Mouse (Mus musculus): Measurements from ENCODE around the gene Bms1.

DNA sequence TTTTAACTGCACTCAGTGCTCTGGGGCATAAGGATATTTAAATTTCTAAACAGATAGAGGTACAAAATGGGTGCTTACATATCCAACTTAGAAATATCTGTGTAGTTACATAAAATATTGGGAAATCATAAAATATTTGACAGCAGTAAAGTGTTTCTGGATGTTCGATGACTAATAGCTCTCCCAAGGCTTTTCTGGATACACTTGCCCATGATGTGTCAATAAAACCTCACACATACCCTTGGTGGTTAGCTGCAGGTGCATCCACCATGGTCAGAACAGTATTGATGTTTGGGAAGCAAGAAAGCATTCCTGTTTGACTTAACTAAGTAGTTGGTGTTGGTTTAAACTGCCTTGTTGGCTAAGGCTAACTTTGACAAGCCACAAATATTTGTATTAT, 38.5 kb upstream of the Bms1 start:
- no peak for TF ChIP-seq POLR2A (IDR thresholded peaks at IDR 0.05; ENCODE audit: extremely low read depth, insufficient read depth, low read length)
- TF ChIP-seq CTCF (IDR thresholded peaks at IDR 0.05; ENCODE audit: extremely low read depth, insufficient read depth, low read length): no peak

Data from cortical plate, adult 2 months (tissue).